Mouse (Mus musculus) ES-Bruce4 (cell line): ENCODE measurements around the gene St6galnac3.

Source experiments
- CTCF ChIP-seq: IDR thresholded peaks from one replicate; pipeline ENCODE4 v1.8.1; 2011; ENCODE audit warnings: low read depth, low read length
- EP300 ChIP-seq: IDR thresholded peaks from 2 replicates; pipeline ENCODE4 v1.6.1; 2011; ENCODE audit warnings: low read depth, low read length; ENCODE audit not compliant: insufficient read depth
- POLR2A ChIP-seq: IDR thresholded peaks from one replicate; pipeline ENCODE4 v1.8.1; 2011; ENCODE audit warnings: low read length; ENCODE audit not compliant: insufficient read depth

GRCm38 (mm10) chr3:153606331-153606730 is 118.6 kb downstream of the St6galnac3 start:
- TF ChIP-seq CTCF (no peak), EP300 (no peak), POLR2A (no peak)
